Mouse (Mus musculus): ENCODE results near the gene Rpusd1. TPM values are rescaled to one million over a fixed set of nuclear protein-coding genes. Genes with fewer than 3 reads are reported as not detected.

The Rpusd1 gene
- 25.7 and 28.1 TPM in 2 replicates for polyA plus RNA-seq (2014; fragmentation: Nextera tagmentation; extraction: Ambion mirVana)

DNA sequence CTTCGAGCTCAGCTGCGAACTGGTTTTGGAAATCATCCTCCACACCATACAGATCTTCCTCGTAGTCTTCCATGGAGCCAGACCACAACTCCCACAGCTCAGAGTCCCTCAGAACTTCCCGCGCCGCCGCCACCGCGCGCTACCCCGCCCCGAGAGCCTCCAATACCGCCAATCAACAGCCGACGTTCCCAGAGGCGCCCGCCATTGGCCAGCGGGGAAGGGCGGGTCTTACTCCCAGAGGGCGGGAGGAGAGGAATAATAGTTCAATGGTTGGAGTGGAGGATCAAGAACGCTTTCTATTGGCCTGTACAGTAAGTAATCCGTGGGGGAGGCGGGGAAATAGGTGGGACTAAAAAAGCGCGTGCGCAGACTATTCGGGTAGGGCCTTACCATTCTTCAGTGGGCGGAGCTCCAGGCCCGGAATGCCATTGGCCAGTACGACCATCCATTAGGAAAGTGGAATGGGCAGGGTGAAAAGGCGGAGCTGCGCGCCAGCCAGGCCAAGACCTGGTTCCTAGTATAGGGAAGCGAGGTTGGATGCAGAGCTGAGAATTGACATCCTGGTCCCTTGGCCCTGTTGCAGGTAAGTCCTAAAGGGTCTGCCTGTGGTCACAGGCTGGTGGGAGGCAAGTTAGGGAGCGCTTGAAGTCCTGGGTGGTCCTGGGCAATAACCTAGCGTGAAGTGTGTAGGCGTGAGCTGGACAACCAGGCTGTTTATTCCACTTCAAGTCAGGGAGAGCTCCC, at the start of gene Rpusd1, which contains the start of gene Chtf18:
Gene Rpusd1, plus strand, starts transcription at position 406 of the 744 bp plus-strand sequence.
Gene Chtf18, minus strand, starts transcription at position 155 of the 744 bp plus-strand sequence.
- WGBS = 2% methylated on average over 37 of the region's 37 CpGs
- DNase-seq = peak; percentile 100

DNA sequence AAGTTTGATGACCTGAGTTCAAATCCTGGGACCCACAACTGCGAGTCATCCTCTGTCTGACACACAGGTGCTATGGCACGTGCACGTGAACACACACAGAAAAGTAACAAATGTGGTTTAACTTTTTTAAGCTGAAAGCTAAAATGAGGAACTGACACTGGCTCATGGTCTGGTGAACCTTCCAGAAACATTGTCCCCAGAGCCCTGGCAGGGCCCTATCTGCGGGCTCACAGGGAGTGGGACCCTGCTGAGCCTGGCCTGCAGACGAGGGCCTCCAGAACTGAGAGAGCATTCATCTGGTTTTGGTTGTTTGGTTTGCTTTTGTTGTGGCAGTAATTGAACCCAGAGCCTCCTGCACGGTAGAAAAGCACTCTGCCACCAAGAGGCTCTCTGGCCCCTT, 49.5 kb upstream of the Rpusd1 start:
- no peaks in the 10 kb centered on the region for H3K27me3 ChIP-seq (ENCODE audit: control insufficient read depth, insufficient read depth, low read length)
- DNase-seq = no peak
- H3K4me2 ChIP-seq (ENCODE audit: low read length) = no peak overlapping the region
- H3K36me3 ChIP-seq (ENCODE audit: control insufficient read depth, insufficient read depth, low read length) = no peaks in the 10 kb centered on the region
- peaks cover 13% of the 10 kb centered on the region for H3K4me1 ChIP-seq (ENCODE audit: control insufficient read depth, insufficient read depth, low read length)
- no peak for ATAC-seq (ENCODE audit: low FRiP score, low TSS enrichment)
- WGBS = 62% methylated on average over 6 of the region's 6 CpGs
- no peak overlapping the region for H3K9ac ChIP-seq (replicated peaks; ENCODE audit: low read length)
- no peaks in the 10 kb centered on the region for H3K9me3 ChIP-seq (ENCODE audit: control insufficient read depth, low read length)
- H3K27ac ChIP-seq (replicated peaks; ENCODE audit: low read depth, low read length) = no peak overlapping the region
- no peak overlapping the region for H3K4me3 ChIP-seq (replicated peaks; ENCODE audit: low read depth, low read length)

More for the DNA sequence above, at the start of gene Rpusd1, which contains the start of gene Chtf18:
- Histone ChIP-seq H3K27ac (replicated peaks; ENCODE audit: low read depth, low read length) (peak within 1 kb of the TSS; percentile 60; the same call in 1 of the 2 replicates), H3K9me3 (ENCODE audit: control insufficient read depth, low read length) (no peaks in the 10 kb centered on the region), H3K4me3 (replicated peaks; ENCODE audit: low read depth, low read length) (peak within 1 kb of the TSS; percentile 63), H3K4me1 (ENCODE audit: control insufficient read depth, insufficient read depth, low read length) (peaks cover 14% of the 10 kb centered on the region), H3K9ac (replicated peaks; ENCODE audit: low read length) (peak within 1 kb of the TSS; percentile 78), H3K27me3 (ENCODE audit: control insufficient read depth, insufficient read depth, low read length) (no peaks in the 10 kb centered on the region), H3K4me2 (ENCODE audit: low read length) (peak within 1 kb of the TSS; percentile 97), H3K36me3 (ENCODE audit: control insufficient read depth, insufficient read depth, low read length) (peaks cover 11% of the 10 kb centered on the region; the same call in 1 of the 2 replicates)
- peak; percentile 99 for ATAC-seq (ENCODE audit: low FRiP score, low TSS enrichment)

DNA sequence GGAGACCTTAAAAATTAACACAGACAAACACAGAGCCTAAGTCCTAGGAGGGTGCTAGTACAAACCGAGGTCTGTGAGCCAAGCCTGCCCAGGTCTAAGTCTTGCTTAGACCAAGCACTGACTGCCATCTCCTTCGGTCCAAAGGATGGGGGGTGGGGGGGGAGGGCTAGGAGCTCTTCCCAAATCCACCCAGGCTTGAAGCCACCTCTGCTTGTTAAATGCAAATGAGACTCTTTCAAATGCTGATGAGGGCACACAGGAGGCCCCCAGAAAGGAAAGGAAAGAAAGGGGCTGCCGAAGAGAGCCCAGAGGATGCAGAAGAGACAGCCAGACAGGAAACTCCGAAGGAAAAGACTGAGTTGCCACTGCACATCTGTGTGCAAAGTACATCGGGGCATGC, 47.7 kb upstream of the Rpusd1 start:
- Histone ChIP-seq H3K4me3 (replicated peaks; ENCODE audit: low read depth, low read length) (no peak overlapping the region), H3K27me3 (ENCODE audit: control insufficient read depth, insufficient read depth, low read length) (no peaks in the 10 kb centered on the region), H3K4me2 (ENCODE audit: low read length) (peak overlapping the region; percentile 10; the same call in 1 of the 2 replicates), H3K27ac (replicated peaks; ENCODE audit: low read depth, low read length) (0 out of 2 replicates have a peak overlapping the region, but pooled peaks have one; percentile 8), H3K36me3 (ENCODE audit: control insufficient read depth, insufficient read depth, low read length) (no peaks in the 10 kb centered on the region), H3K9me3 (ENCODE audit: control insufficient read depth, low read length) (no peaks in the 10 kb centered on the region), H3K4me1 (ENCODE audit: control insufficient read depth, insufficient read depth, low read length) (peaks cover 13% of the 10 kb centered on the region), H3K9ac (replicated peaks; ENCODE audit: low read length) (0 out of 2 replicates have a peak overlapping the region, but pooled peaks have one; percentile 6)
- WGBS = 1% methylated on average over 5 of the region's 5 CpGs
- DNase-seq = peak; percentile 40
- ATAC-seq (ENCODE audit: low FRiP score, low TSS enrichment) = no peak

DNA sequence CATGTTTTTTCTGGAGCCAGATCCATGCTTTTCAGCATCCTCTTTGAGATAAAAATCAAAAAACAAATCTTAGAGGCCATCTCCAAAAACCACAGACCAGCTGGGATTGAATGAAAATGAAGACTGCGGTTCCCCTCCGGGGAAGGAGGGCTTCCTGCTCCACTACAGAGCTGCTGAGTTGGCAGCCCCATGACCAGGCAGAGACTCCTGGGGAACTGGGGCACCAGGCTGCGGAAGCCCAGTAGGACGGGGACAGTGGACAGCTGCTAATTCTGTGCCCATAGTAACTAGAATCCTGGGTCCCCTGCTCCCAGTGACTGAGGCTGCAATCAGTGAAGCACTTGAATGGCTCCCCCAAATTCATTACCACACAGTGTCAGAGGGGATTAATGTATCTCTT, 45.8 kb upstream of the Rpusd1 start:
- Histone ChIP-seq H3K9ac (replicated peaks; ENCODE audit: low read length) (no peak overlapping the region), H3K4me2 (ENCODE audit: low read length) (no peak overlapping the region), H3K4me3 (replicated peaks; ENCODE audit: low read depth, low read length) (no peak overlapping the region), H3K36me3 (ENCODE audit: control insufficient read depth, insufficient read depth, low read length) (no peaks in the 10 kb centered on the region), H3K27ac (replicated peaks; ENCODE audit: low read depth, low read length) (no peak overlapping the region), H3K4me1 (ENCODE audit: control insufficient read depth, insufficient read depth, low read length) (peaks cover 13% of the 10 kb centered on the region), H3K27me3 (ENCODE audit: control insufficient read depth, insufficient read depth, low read length) (no peaks in the 10 kb centered on the region), H3K9me3 (ENCODE audit: control insufficient read depth, low read length) (no peaks in the 10 kb centered on the region)
- ATAC-seq (ENCODE audit: low FRiP score, low TSS enrichment) = no peak
- DNase-seq = no peak
- WGBS = 86% methylated on average over 4 of the region's 4 CpGs

DNA sequence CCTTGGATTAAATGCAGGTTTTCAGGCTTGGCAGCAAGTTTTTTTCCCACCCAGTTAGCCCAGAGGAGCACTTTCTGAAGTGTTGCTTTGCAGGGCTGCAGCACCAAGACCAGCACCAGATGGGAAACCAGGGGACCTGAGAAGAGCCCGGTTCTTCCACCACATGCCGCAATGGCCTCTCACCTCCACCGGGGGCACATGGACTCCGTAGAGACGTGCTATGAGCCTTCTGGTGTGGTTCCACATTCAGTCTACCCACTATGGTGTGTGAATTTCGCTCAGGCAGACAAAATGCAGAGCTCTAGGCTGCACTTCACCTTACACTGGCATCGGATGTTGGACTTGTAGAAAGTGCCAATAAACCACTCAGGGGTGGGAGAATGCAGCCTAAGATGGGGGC, 41.1 kb upstream of the Rpusd1 start:
- Histone ChIP-seq H3K27me3 (ENCODE audit: control insufficient read depth, insufficient read depth, low read length) (no peaks in the 10 kb centered on the region), H3K36me3 (ENCODE audit: control insufficient read depth, insufficient read depth, low read length) (no peaks in the 10 kb centered on the region), H3K9me3 (ENCODE audit: control insufficient read depth, low read length) (no peaks in the 10 kb centered on the region), H3K9ac (replicated peaks; ENCODE audit: low read length) (no peak overlapping the region), H3K27ac (replicated peaks; ENCODE audit: low read depth, low read length) (no peak overlapping the region), H3K4me1 (ENCODE audit: control insufficient read depth, insufficient read depth, low read length) (no peaks in the 10 kb centered on the region), H3K4me2 (ENCODE audit: low read length) (no peak overlapping the region), H3K4me3 (replicated peaks; ENCODE audit: low read depth, low read length) (no peak overlapping the region)
- DNase-seq (peak; percentile 47), ATAC-seq (ENCODE audit: low FRiP score, low TSS enrichment) (no peak)
- WGBS = 48% methylated on average over 7 of the region's 7 CpGs

DNA sequence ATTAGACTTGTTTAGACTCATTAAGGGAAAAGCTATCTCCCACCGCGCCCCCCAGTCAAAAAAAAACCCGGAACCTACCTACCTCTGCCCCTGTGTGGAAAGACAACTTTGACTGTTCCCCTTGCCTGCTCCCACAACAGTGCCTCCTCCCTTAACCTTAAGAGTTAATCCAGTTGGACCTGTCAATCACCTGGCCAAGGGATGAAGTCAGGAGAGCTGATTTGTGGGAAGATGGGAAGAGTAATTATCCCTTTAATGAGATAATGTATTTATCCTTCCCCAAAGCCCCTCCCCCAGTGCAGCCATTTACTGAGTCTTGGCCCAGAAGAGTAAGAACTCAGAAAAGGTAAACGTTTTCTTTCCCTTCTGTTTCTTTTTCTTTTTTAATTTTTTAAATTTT, 38.5 kb upstream of the Rpusd1 start:
- ATAC-seq (ENCODE audit: low FRiP score, low TSS enrichment) (no peak), DNase-seq (no peak)
- WGBS = 77% methylated on average over 4 of the region's 4 CpGs
- H3K27ac ChIP-seq (replicated peaks; ENCODE audit: low read depth, low read length) = no peak overlapping the region
- no peaks in the 10 kb centered on the region for H3K9me3 ChIP-seq (ENCODE audit: control insufficient read depth, low read length)
- H3K4me3 ChIP-seq (replicated peaks; ENCODE audit: low read depth, low read length) = no peak overlapping the region
- H3K27me3 ChIP-seq (ENCODE audit: control insufficient read depth, insufficient read depth, low read length) = no peaks in the 10 kb centered on the region
- no peak overlapping the region for H3K9ac ChIP-seq (replicated peaks; ENCODE audit: low read length)
- no peaks in the 10 kb centered on the region for H3K36me3 ChIP-seq (ENCODE audit: control insufficient read depth, insufficient read depth, low read length)
- H3K4me2 ChIP-seq (ENCODE audit: low read length) = no peak overlapping the region
- no peaks in the 10 kb centered on the region for H3K4me1 ChIP-seq (ENCODE audit: control insufficient read depth, insufficient read depth, low read length)

DNA sequence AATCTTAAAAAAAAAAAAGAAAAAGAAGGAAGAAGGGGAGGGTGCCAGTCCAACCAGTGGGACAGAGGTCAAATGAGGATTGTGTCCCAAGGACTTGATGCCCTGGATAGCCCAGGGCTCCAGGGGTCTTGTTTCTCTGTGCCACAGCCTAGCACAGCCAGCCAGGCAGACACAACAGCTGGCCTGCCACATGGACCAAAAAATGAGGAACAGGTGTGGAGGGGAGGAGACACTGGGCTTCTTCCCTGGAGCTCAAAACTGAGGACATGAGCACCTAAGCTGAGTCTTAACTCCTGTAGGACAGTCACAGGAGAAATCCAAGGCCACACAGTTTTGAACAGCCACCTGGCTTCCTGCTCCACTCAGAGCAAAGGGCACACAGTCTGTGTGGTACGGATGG, 31.2 kb upstream of the Rpusd1 start:
- 38% methylated on average over 1 of the region's 1 CpGs for WGBS

DNA sequence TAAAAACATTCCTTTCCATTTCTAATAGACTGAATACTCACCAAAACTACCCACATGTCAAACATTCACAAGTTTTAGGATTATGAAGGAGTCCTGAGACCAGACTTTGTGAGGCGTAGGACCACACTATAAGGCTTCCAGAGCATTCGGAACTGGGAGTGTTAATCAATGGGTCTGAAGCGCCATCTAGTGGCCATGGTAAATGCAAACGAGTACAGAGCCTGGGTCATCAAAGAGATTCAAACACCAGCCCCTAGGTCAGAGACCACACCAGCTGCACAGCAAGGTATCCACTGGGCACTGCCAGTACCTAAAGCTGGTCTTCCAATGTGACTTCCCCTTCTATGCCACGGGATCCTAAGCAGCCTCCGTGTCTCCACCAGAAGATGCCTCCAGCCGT, 29.0 kb upstream of the Rpusd1 start:
- ATAC-seq (ENCODE audit: low FRiP score, low TSS enrichment) = no peak
- peak; percentile 94 for DNase-seq
- no peaks in the 10 kb centered on the region for H3K36me3 ChIP-seq (ENCODE audit: control insufficient read depth, insufficient read depth, low read length)
- no peaks in the 10 kb centered on the region for H3K9me3 ChIP-seq (ENCODE audit: control insufficient read depth, low read length)
- no peak overlapping the region for H3K4me3 ChIP-seq (replicated peaks; ENCODE audit: low read depth, low read length)
- H3K9ac ChIP-seq (replicated peaks; ENCODE audit: low read length) = no peak overlapping the region
- H3K27ac ChIP-seq (replicated peaks; ENCODE audit: low read depth, low read length) = no peak overlapping the region
- H3K4me1 ChIP-seq (ENCODE audit: control insufficient read depth, insufficient read depth, low read length) = no peaks in the 10 kb centered on the region
- no peaks in the 10 kb centered on the region for H3K27me3 ChIP-seq (ENCODE audit: control insufficient read depth, insufficient read depth, low read length)
- H3K4me2 ChIP-seq (ENCODE audit: low read length) = no peak overlapping the region
- WGBS = 13% methylated on average over 7 of the region's 7 CpGs

More for the DNA sequence above, 31.2 kb upstream of the Rpusd1 start:
- Histone ChIP-seq H3K4me1 (ENCODE audit: control insufficient read depth, insufficient read depth, low read length) (no peaks in the 10 kb centered on the region), H3K36me3 (ENCODE audit: control insufficient read depth, insufficient read depth, low read length) (no peaks in the 10 kb centered on the region), H3K4me3 (replicated peaks; ENCODE audit: low read depth, low read length) (no peak overlapping the region), H3K9me3 (ENCODE audit: control insufficient read depth, low read length) (no peaks in the 10 kb centered on the region), H3K9ac (replicated peaks; ENCODE audit: low read length) (no peak overlapping the region), H3K4me2 (ENCODE audit: low read length) (no peak overlapping the region), H3K27ac (replicated peaks; ENCODE audit: low read depth, low read length) (no peak overlapping the region), H3K27me3 (ENCODE audit: control insufficient read depth, insufficient read depth, low read length) (no peaks in the 10 kb centered on the region)
- DNase-seq (no peak), ATAC-seq (ENCODE audit: low FRiP score, low TSS enrichment) (no peak)

All from midbrain, embryonic 14.5 days (tissue).